In the genomic region with DNA sequence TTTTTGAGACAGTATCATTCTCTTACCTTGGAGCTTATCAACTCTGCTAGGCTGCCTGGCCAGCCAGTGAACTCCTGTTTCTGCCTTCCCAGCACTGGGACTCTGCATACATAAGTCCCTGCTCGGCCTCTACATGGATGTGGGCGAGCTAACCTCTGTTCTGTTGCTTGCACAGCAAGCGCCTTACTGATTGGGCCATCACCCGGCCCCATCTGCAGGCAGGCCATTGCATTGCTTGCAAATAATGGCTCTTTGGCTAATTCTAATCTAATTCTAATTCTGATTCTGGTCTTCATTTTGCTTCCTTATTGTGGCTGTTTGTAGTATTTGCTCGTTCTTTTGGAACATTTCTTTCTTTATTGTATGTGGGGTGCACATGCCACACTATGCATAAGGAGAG, we compare ENCODE assay signal across 13 mouse cellular contexts.
"Had no signal": no experiment of that assay in that cellular context is flagged by ENCODE, and none has a peak within 500 bp of the region (broad histone marks: within the 10 kb centered on the region; RNA-seq: fewer than 3 reads in every experiment).

No protein-coding gene starts in this region.

- H3K27me3 ChIP-seq: limb, embryonic 12.5 days; liver, embryonic 13.5 days; lung, embryonic 15.5 days; midbrain, embryonic 15.5 days; stomach, embryonic 15.5 days had no signal

- H3K4me3 ChIP-seq: limb, embryonic 12.5 days; liver, embryonic 13.5 days; lung, embryonic 15.5 days; midbrain, embryonic 15.5 days; stomach, embryonic 15.5 days had no signal

- H3K9ac ChIP-seq: limb, embryonic 12.5 days; liver, embryonic 13.5 days; liver, postnatal 0 days; lung, embryonic 15.5 days; midbrain, embryonic 15.5 days; stomach, embryonic 15.5 days had no signal

- H3K9me3 ChIP-seq: limb, embryonic 12.5 days; liver, embryonic 13.5 days; lung, embryonic 15.5 days; midbrain, embryonic 15.5 days; stomach, embryonic 15.5 days had no signal

- ATAC-seq: liver, postnatal 0 days; midbrain, embryonic 15.5 days had no signal

- H3K4me2 ChIP-seq: limb, embryonic 12.5 days; liver, embryonic 13.5 days; lung, embryonic 15.5 days; midbrain, embryonic 15.5 days; stomach, embryonic 15.5 days had no signal

- H3K4me1 ChIP-seq: limb, embryonic 12.5 days; liver, embryonic 13.5 days; lung, embryonic 15.5 days; midbrain, embryonic 15.5 days; stomach, embryonic 15.5 days had no signal

- H3K27ac ChIP-seq: limb, embryonic 12.5 days; liver, embryonic 13.5 days; lung, embryonic 15.5 days; midbrain, embryonic 15.5 days; stomach, embryonic 15.5 days had no signal

- DNase-seq: kidney, postnatal 14 days; layer of hippocampus, adult 9-11 months; layer of hippocampus, postnatal 36 days; liver; liver, embryonic 13.5 days; liver, postnatal 0 days; lung, postnatal 36 days; right cerebral cortex, postnatal 14 days; thymus, postnatal 4 days had no signal

- H3K36me3 ChIP-seq: limb, embryonic 12.5 days; liver, embryonic 13.5 days; lung, embryonic 15.5 days; midbrain, embryonic 15.5 days; stomach, embryonic 15.5 days had no signal
